Mouse (Mus musculus) cerebellum, adult 2 months (tissue): Measurements from ENCODE around the gene Gtf2f2.

ENCODE experiments used
- CTCF ChIP-seq: fragments of 200-500 bp; IDR thresholded peaks from 2 replicates; pipeline ENCODE4 v1.5.1; 2011; ENCODE audit warnings: low read depth, mild to moderate bottlenecking, control low read depth, low read length, moderate library complexity, borderline replicate concordance; ENCODE audit not compliant: insufficient read depth
- POLR2A ChIP-seq: fragments of 200-500 bp; IDR thresholded peaks from 2 replicates; pipeline ENCODE4 v1.6.1; 2011; ENCODE audit warnings: low read length, control low read depth, borderline replicate concordance; ENCODE audit not compliant: insufficient read depth

- TF ChIP-seq POLR2A (no peak), CTCF (no peak)
Observed at GRCm38 (mm10) chr14:75883330-75883729, 127.3 kb downstream of the Gtf2f2 start.
